Mouse (Mus musculus) kidney, postnatal 0 days (tissue): ENCODE data around the gene Ybx2. TPM values are rescaled to one million over a fixed set of nuclear protein-coding genes. Genes with fewer than 3 reads are reported as not detected.
A peak's percentile ranks its signal among the peaks of the same experiment; 100 is the strongest.

ENCODE experiments used
- ATAC-seq: fragments of 200-750 bp; cut with Nextera tagmentation; replicated peaks from 2 replicates; pipeline ENCODE4 v1.8.0; 2017; ENCODE audit warnings: low read depth, moderate number of reproducible peaks, moderate TSS enrichment, moderate library complexity; ENCODE audit not compliant: low FRiP score
- DNase-seq: peaks from one replicate; pipeline ENCODE4 v3.0.0-alpha.2; 2016; ENCODE audit warnings: low spot score
- H3K27ac ChIP-seq: fragments of 300-500 bp; sonication (generic); 2 replicates; pipeline ENCODE4 v1.5.1; 2014; ENCODE audit warnings: mild to moderate bottlenecking
- H3K27me3 ChIP-seq: fragments of 300-500 bp; sonication (generic); 2 replicates; pipeline ENCODE4 v1.6.1; 2014; ENCODE audit warnings: low read length, mixed read lengths; ENCODE audit not compliant: insufficient read depth
- H3K36me3 ChIP-seq: fragments of 300-500 bp; sonication (generic); 2 replicates; pipeline ENCODE4 v1.6.1; 2014; ENCODE audit warnings: low read length, mixed read lengths; ENCODE audit not compliant: insufficient read depth
- H3K4me1 ChIP-seq: fragments of 300-500 bp; sonication (generic); replicated peaks from 2 replicates; pipeline ENCODE4 v1.6.1; 2014; ENCODE audit warnings: antibody characterized with exemption, low read length, mixed read lengths; ENCODE audit not compliant: insufficient read depth
- H3K4me2 ChIP-seq: fragments of 300-500 bp; sonication (generic); 2 replicates; pipeline ENCODE4 v1.6.1; 2014; ENCODE audit warnings: mild to moderate bottlenecking, low read length, moderate library complexity, mixed read lengths
- H3K4me3 ChIP-seq: fragments of 300-500 bp; sonication (generic); replicated peaks from 2 replicates; pipeline ENCODE4 v1.5.1; 2014; ENCODE audit warnings: low read depth, low read length
- H3K9ac ChIP-seq: fragments of 300-500 bp; sonication (generic); 2 replicates; pipeline ENCODE4 v1.6.1; 2014; ENCODE audit warnings: low read depth, low read length
- H3K9me3 ChIP-seq: fragments of 300-500 bp; sonication (generic); replicated peaks from 2 replicates; pipeline ENCODE4 v1.6.1; 2016; ENCODE audit warnings: low read length, inconsistent platforms, mixed read lengths
- CTCF ChIP-seq: IDR thresholded peaks from 2 replicates; pipeline ENCODE4 v1.5.1; 2016; ENCODE audit warnings: antibody characterized with exemption, low read depth, mild to moderate bottlenecking, moderate library complexity
- WGBS: fragments of 180-500 bp; shearing (Covaris S2); extraction: QIAGEN DNeasy Blood & Tissue Kit; methylation state at CpG from one replicate; pipeline ENCODE4 v1.1.7; 2014; 5-methylcytosine and 5-hydroxymethylcytosine counted together
- polyA plus RNA-seq: library from polyadenylated mRNA; unstranded; fragments of >200 nt; fragmentation: Nextera tagmentation; extraction: Ambion mirVana; gene quantifications from 2 replicates; pipeline ENCODE4 v1.2.1, GENCODE M21; 2015

The Ybx2 gene
- polyA plus RNA-seq, result 6.8 and 7.5 TPM in 2 replicates

GRCm38 (mm10) chr11:69935137-69935879 lies at the start of gene Ybx2:
Gene Ybx2 (plus strand): TSS chr11:69935796.
- Histone ChIP-seq H3K9me3 (no peaks in the 10 kb centered on the region), H3K4me3 (peak within 1 kb of the TSS; percentile 47), H3K4me1 (peaks cover 24% of the 10 kb centered on the region), H3K27ac (peak within 1 kb of the TSS; percentile 80), H3K9ac (peak within 1 kb of the TSS; percentile 68), H3K27me3 (no peaks in the 10 kb centered on the region; the same call in 1 of the 2 replicates), H3K36me3 (no peaks in the 10 kb centered on the region), H3K4me2 (peak within 1 kb of the TSS; percentile 99)
- 3% methylated on average over 55 of the region's 62 CpGs for WGBS
- peak; percentile 26; the same call in 1 of the 2 replicates for TF ChIP-seq CTCF
- peak; percentile 84 for ATAC-seq
- DNase-seq, result peak; percentile 89

DNA sequence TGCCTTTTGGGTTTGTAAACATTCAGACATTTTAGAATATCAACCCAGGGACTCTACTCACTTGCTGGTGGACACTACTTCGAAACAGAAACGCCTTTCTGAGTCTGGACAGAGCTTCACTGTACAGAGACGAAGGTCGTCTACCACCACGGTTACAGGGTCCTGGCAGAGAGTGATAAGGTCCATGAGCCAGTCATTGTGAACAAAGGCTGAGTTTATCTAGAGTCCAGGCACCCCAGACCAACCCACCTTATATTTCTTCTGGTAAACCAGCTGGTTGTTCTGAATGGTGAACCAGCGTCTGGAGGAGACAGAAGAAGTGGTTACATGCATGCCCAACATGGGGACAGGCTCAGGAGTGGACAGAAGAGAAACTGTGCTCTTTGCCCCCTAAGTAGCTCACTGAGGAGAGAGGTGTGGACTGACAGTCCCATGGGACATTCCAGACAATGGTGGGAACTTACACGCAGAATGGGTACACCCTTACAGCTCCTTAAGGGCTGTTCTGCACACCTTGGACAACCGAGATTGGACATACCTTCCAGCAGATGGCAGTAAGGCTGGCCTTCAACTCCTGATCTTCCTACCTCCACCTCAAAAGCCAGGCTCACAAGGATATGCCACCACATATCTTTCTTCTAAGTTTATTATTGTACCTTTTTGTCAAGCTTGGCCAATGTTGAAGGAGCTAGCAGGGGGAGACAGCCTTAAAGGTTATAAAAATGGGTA lies 48.5 kb upstream of the Ybx2 start:
- TF ChIP-seq CTCF, result peak; percentile 77
- Histone ChIP-seq H3K4me2 (no peak overlapping the region), H3K9ac (no peak overlapping the region), H3K27me3 (no peaks in the 10 kb centered on the region), H3K4me1 (no peaks in the 10 kb centered on the region), H3K36me3 (no peaks in the 10 kb centered on the region), H3K4me3 (no peak overlapping the region), H3K9me3 (no peaks in the 10 kb centered on the region), H3K27ac (no peak overlapping the region)
- WGBS, result 71% methylated on average over 8 of the region's 8 CpGs
- DNase-seq (no peak), ATAC-seq (no peak)

DNA sequence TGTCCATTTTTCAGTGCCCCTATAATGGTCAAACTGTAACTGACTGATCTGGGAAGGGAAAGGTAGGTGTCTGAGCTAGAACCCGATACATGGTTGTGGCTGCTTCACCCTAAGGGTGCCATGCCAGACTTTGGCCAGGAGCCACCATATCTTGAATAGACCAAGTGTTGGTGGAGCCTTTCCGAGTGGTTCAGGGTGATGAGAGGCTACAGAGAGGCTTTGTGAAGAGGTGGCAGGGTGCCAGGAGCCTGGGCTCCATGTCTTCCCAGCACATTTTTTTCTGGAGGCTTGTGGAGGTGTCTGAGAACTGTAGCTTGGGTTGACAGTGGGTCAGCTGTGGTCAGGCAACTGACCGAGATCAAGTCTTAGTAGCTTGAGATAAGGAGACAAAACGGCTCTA lies 44.1 kb upstream of the Ybx2 start:
- no peak for ATAC-seq
- no peak overlapping the region for H3K27ac ChIP-seq
- no peak for DNase-seq

DNA sequence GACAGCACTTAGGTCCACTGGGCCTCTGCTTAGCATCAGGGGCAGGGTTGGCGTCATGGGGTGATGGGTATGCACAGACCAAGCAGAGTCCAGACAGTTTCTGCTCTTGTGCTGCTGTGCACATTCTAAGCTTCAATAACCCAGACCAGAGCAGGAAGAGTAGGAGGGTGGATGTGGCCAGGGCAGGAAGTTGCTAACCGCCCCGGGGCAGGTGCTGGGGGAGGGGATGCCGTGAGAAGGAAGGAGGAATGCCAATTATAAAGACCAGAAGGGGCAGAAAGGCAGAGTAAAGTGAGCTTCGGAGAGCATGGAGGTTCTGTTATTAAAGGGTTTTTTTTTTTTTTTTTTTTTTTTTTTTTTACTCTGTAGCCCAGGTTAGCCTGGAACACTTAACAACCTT lies 40.9 kb upstream of the Ybx2 start:
- Histone ChIP-seq H3K36me3 (no peaks in the 10 kb centered on the region), H3K9me3 (no peaks in the 10 kb centered on the region), H3K4me1 (peaks cover 3% of the 10 kb centered on the region; the same call in 1 of the 2 replicates), H3K27ac (no peak overlapping the region; the same call in 1 of the 2 replicates), H3K9ac (no peak overlapping the region), H3K27me3 (no peaks in the 10 kb centered on the region), H3K4me2 (no peak overlapping the region), H3K4me3 (no peak overlapping the region)
- 65% methylated on average over 5 of the region's 5 CpGs for WGBS
- DNase-seq (no peak), ATAC-seq (no peak)
- TF ChIP-seq CTCF, result no peak

More for the DNA sequence above, 44.1 kb upstream of the Ybx2 start:
- H3K36me3 ChIP-seq, result no peaks in the 10 kb centered on the region
- H3K9ac ChIP-seq, result no peak overlapping the region
- no peaks in the 10 kb centered on the region for H3K4me1 ChIP-seq
- 76% methylated on average over 4 of the region's 4 CpGs for WGBS
- no peak overlapping the region for H3K4me2 ChIP-seq
- H3K9me3 ChIP-seq, result no peaks in the 10 kb centered on the region
- H3K27me3 ChIP-seq, result no peaks in the 10 kb centered on the region
- H3K4me3 ChIP-seq, result no peak overlapping the region
- no peak for TF ChIP-seq CTCF

- H3K9me3 ChIP-seq, result no peaks in the 10 kb centered on the region
- 73% methylated on average over 4 of the region's 4 CpGs for WGBS
- no peak for DNase-seq
- H3K4me3 ChIP-seq, result no peak within 1 kb of the TSS
- no peaks in the 10 kb centered on the region for H3K27me3 ChIP-seq
- H3K27ac ChIP-seq, result no peak within 1 kb of the TSS; the same call in 1 of the 2 replicates
- H3K36me3 ChIP-seq, result no peaks in the 10 kb centered on the region
- H3K9ac ChIP-seq, result no peak within 1 kb of the TSS
- TF ChIP-seq CTCF, result no peak
- H3K4me2 ChIP-seq, result no peak within 1 kb of the TSS
- peaks cover 6% of the 10 kb centered on the region; the same call in 1 of the 2 replicates for H3K4me1 ChIP-seq
- peak; percentile 25; the same call in 1 of the 2 replicates for ATAC-seq
Measured at GRCm38 (mm10) chr11:69895291-69895690, 40.3 kb upstream of the Ybx2 start, which contains the start of gene Acap1. Gene Acap1 (minus strand): TSS chr11:69895539.

GRCm38 (mm10) chr11:69899870-69900269 lies 35.7 kb upstream of the Ybx2 start:
- 15% methylated on average over 4 of the region's 4 CpGs for WGBS
- H3K4me1 ChIP-seq, result peaks cover 17% of the 10 kb centered on the region; the same call in 1 of the 2 replicates
- no peak overlapping the region for H3K27ac ChIP-seq
- DNase-seq, result no peak
- H3K9ac ChIP-seq, result peak overlapping the region; percentile 77; the same call in 1 of the 2 replicates
- no peaks in the 10 kb centered on the region for H3K9me3 ChIP-seq
- no peak for TF ChIP-seq CTCF
- no peak for ATAC-seq
- H3K36me3 ChIP-seq, result peaks cover 11% of the 10 kb centered on the region
- H3K27me3 ChIP-seq, result no peaks in the 10 kb centered on the region
- peak overlapping the region; percentile 90 for H3K4me2 ChIP-seq
- H3K4me3 ChIP-seq, result peak overlapping the region; percentile 62
